Mouse (Mus musculus) heart, postnatal 4 days (tissue): ENCODE measurements around the gene Reep6. TPM values are rescaled to one million over a fixed set of nuclear protein-coding genes. Genes with fewer than 3 reads are reported as not detected.
"Not testable (repeated sequence)": the region's sequence is repeated elsewhere in the genome, so short reads cannot be mapped to it uniquely, and the experiment has no call there.

Source experiments
- DNase-seq: peaks from one replicate; pipeline ENCODE4 v3.0.0; 2021
- total RNA-seq, 2 experiments: library from RNA; stranded (reverse); gene quantifications; 2 replicates each; pipeline ENCODE4 v1.2.3; 2021

Reep6 gene
- total RNA-seq, 2 experiments from 2014 or later: 1.6 to 1.8 TPM

GRCm38 (mm10) chr10:80330084-80330483 lies 331 bp downstream of the Reep6 start:
- DNase-seq: no peak

GRCm38 (mm10) chr10:80330888-80331287 lies 1.1 kb downstream of the Reep6 start:
- DNase-seq: no peak

GRCm38 (mm10) chr10:80331636-80332524 lies 2.1 kb downstream of the Reep6 start:
- no peak for DNase-seq

GRCm38 (mm10) chr10:80332525-80332989 lies 2.8 kb downstream of the Reep6 start:
- DNase-seq: no peak

- DNase-seq: no peak
Measured at GRCm38 (mm10) chr10:80336263-80336662, 6.5 kb downstream of the Reep6 start.

GRCm38 (mm10) chr10:80339941-80340750 lies 10.4 kb downstream of the Reep6 start:
- DNase-seq: peak; percentile 92

GRCm38 (mm10) chr10:80341026-80341425 lies 11.3 kb downstream of the Reep6 start:
- DNase-seq: no peak

- DNase-seq: no peak
Measured at GRCm38 (mm10) chr10:80341491-80342304, 11.9 kb downstream of the Reep6 start.

- DNase-seq: no peak
Measured at GRCm38 (mm10) chr10:80342305-80342748, 12.6 kb downstream of the Reep6 start.

GRCm38 (mm10) chr10:80342749-80343424 lies 13.1 kb downstream of the Reep6 start:
- peak; percentile 59 for DNase-seq

GRCm38 (mm10) chr10:80343425-80343895 lies 13.7 kb downstream of the Reep6 start:
- no peak for DNase-seq

- DNase-seq: no peak
Measured at GRCm38 (mm10) chr10:80344131-80344661, 14.4 kb downstream of the Reep6 start.

- no peak for DNase-seq
Measured at GRCm38 (mm10) chr10:80345122-80345521, 15.4 kb downstream of the Reep6 start.

GRCm38 (mm10) chr10:80345929-80346328 lies 16.2 kb downstream of the Reep6 start:
- not testable (repeated sequence) for DNase-seq

- peak; percentile 45 for DNase-seq
Measured at GRCm38 (mm10) chr10:80347514-80347967, 17.8 kb downstream of the Reep6 start.

GRCm38 (mm10) chr10:80348244-80348781 lies 18.6 kb downstream of the Reep6 start, which contains the start of gene Adamtsl5:
Gene Adamtsl5, minus strand, starts transcription at chr10:80348412.
- peak; percentile 83 for DNase-seq

- DNase-seq: peak; percentile 63
Measured at GRCm38 (mm10) chr10:80348981-80349380, 19.2 kb downstream of the Reep6 start.

- peak; percentile 95 for DNase-seq
Measured at GRCm38 (mm10) chr10:80350292-80350691, 20.5 kb downstream of the Reep6 start.

- no peak for DNase-seq
Measured at GRCm38 (mm10) chr10:80351896-80352295, 22.1 kb downstream of the Reep6 start.

- no peak for DNase-seq
Measured at GRCm38 (mm10) chr10:80352727-80353126, 23.0 kb downstream of the Reep6 start.

GRCm38 (mm10) chr10:80355431-80355830 lies 25.7 kb downstream of the Reep6 start:
- no peak for DNase-seq
